16 mouse cellular contexts compared by ENCODE assay signal in the genomic region with DNA sequence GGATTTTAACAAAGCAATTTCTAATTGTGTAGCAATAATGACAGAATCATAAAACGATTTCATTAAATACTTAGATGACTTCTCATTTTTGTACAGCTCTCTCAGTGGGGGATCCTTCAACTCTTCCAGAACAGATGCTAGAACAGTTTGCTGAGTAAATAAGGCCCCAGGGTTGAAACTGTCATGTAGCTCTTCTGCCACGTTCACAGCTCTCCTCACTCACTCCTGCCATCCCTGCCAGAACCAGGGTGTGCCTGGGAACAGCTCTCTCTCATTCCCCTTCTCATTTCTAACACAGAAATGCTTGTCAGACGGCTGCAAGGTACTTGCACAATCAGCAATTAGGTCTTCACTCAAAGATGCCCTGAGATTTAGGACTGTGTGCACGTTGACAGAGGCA.
"Had no signal": no experiment of that assay in that cellular context is flagged by ENCODE, and none has a peak within 500 bp of the region (broad histone marks: within the 10 kb centered on the region; RNA-seq: fewer than 3 reads in every experiment).

No protein-coding gene starts in this region.

- H3K27ac ChIP-seq: left cerebral cortex, adult 2 months; limb, embryonic 10.5 days; liver, embryonic 13.5 days; lung, embryonic 15.5 days; macrophage; midbrain, embryonic 15.5 days had no signal

- DNase-seq: kidney, postnatal 10 days; kidney, postnatal 4 days; liver, embryonic 13.5 days; liver, postnatal 0 days; lung, postnatal 14 days; right cerebral cortex, adult 18-20 months; right cerebral cortex, postnatal 25 days; thymus, postnatal 36 days had no signal

- H3K9me3 ChIP-seq: limb, embryonic 10.5 days; liver, embryonic 13.5 days; lung, embryonic 15.5 days; megakaryocyte, embryonic 14.5 days; midbrain, embryonic 15.5 days had no signal

- H3K4me2 ChIP-seq: liver, embryonic 13.5 days; lung, embryonic 15.5 days; midbrain, embryonic 11.5 days; midbrain, embryonic 15.5 days had no signal

- H3K9ac ChIP-seq: liver, embryonic 13.5 days; liver, postnatal 0 days; lung, embryonic 15.5 days; midbrain, embryonic 15.5 days had no signal

- H3K27me3 ChIP-seq: liver, embryonic 13.5 days; lung, embryonic 15.5 days; megakaryocyte, embryonic 14.5 days; midbrain, embryonic 15.5 days had no signal

- H3K4me3 ChIP-seq: layer of hippocampus, adult 2 months; left cerebral cortex, adult 2 months; limb, embryonic 10.5 days; liver, embryonic 13.5 days; lung, embryonic 15.5 days; megakaryocyte, embryonic 14.5 days; midbrain, embryonic 15.5 days had no signal

- ATAC-seq: liver, postnatal 0 days; midbrain, embryonic 15.5 days had no signal

- H3K4me1 ChIP-seq: limb, embryonic 10.5 days; liver, embryonic 13.5 days; lung, embryonic 15.5 days; midbrain, embryonic 15.5 days had no signal
